Mouse (Mus musculus): ENCODE results near the gene G6pc. TPM values are rescaled to one million over a fixed set of nuclear protein-coding genes. Genes with fewer than 3 reads are reported as not detected.

G6pc gene
- not detected in 2 replicates for polyA plus RNA-seq (2015; fragmentation: Nextera tagmentation; extraction: Ambion mirVana)

DNA sequence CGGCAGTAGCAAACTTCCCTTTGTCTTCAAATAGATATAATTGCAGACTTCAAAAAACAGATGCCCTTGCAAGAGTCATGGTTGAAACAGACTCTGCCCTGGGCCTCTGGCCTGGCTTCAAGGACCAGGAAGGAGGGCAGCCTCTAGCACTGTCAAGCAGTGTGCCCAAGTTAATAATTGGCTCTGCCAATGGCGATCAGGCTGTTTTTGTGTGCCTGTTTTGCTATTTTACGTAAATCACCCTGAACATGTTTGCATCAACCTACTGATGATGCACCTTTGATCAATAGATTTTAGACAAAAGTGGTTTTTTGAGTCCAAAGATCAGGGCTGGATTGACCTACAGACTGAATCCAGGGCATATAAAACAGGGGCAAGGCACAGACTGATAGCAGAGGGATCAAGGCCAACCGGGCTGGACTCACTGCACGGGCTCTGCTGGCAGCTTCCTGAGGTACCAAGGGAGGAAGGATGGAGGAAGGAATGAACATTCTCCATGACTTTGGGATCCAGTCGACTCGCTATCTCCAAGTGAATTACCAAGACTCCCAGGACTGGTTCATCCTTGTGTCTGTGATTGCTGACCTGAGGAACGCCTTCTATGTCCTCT lies at the start of gene G6pc:
Gene G6pc, plus strand, starts transcription at position 236 of the 610 bp plus-strand sequence.

DNA sequence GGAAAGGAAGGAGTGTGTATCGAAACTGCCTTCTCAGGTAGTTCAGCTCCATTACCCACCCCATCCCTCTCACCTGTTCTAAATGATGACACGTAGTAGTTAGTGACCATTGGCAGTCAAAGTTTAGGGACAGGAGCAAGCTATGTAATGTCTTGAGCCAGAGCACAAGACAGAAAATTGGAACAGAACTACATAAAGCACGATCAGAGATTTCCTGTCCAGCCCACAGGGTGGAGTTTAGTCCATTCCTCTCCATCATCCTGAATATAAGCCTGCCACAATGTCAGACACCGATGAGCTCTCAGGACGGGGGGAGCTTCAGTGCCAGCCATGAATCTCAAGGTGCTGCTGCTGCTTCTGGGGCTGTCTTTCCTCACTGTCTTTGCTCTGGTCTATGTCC lies 42.6 kb upstream of the G6pc start, which contains the start of gene Aoc2:
Gene Aoc2, plus strand, starts transcription at position 301 of the 400 bp plus-strand sequence.

DNA sequence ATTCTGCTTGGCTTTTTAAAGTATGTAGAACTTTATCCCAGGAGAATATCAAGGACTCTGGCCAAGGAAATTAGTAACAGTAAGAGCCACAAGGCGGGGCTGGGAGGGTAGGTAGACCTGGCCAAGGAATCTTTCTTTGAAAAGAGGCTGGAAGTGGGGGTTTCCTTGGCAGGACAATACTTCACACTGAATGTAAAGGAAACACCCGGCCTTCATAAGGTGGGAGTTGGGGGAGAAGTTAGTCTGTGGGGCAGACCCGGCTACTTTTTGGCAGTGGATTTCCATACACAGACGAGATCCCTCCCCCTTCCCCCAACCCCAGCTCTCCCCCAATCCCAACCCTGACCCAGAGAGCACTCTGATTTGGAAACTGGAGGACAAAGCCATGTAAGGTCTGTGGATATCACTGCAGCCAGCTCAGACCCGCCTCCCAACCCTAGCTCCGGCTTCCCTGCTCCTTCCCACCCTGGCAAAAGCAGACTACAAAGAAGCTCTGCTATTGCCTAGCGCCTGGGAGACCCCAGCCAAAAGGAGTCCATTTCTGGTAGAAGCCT lies 36.9 kb upstream of the G6pc start, which contains the start of gene Aoc3:
Gene Aoc3, plus strand, starts transcription at position 235 of the 554 bp plus-strand sequence.

DNA sequence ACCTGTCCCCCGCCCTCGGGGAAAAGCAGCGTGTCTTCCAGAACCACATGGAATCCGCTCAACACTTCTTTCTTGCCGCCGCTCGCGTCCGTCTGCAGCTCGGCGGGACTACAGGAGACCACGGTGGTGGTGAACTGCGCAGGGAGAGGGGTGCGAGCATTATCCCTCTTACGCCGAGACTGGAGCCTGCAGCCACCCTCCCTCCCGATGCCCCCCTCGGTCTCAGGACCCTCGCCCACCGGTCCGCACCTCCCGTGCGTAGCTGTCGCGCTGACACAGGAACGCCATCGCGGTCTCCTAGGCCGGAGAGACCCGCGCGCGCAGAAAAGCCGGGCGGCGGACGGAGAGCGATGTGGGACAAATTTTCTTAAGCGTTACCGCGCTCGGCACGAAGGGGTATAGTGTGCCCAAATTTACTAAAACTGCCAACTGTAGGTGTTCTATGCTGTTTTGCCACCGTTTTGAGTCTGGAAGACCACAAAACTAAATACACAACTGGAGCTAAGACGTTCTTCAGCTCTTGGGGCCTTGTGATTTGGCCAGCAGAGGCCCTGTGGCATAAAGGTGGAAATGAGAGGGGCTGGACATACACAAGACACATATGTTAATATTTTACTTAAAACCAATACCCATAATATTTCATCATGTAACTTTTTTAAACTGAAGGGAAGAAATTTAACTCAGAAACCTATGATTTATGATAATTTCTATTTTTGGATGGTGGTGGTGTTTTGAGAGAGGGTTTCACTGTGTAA lies 49.9 kb downstream of the G6pc start, which contains the start of gene Aarsd1:
Gene Aarsd1, minus strand, starts transcription at position 515 of the 755 bp plus-strand sequence.

DNA sequence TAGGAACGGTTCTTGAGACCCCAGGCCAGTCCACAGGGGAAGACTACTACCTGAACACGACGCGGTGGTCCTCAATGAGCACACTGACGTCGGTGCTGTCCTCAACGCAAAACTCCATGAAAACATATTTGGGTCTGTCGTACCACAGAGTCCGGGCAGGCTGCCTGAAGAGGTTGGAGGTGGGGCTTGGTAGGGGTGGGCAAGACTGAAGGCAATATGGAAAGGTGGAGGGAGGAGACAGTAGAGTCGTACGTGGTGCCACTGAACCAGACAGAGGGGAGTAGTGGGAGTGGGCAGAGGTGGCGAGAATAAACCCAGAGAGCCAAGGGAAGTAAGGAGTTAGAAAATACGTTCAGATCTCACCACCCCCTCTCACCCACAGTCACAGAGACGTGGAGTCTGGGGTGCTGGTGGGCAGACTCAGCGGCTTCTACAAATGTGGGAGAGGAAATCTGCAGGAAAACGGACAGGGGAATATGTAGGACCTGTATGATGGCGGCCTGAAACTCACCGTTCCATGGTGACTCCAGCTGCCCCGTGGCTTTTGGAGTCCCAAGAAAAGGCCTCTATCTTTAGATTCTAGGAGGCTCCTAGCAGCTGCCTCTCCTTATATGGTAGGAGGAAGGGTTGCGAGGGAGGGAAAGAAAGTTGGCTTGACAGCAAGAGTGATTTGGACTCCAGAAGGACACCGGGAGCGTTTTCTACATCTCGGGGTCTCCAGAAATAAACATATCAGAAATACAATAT lies 56.9 kb downstream of the G6pc start, which contains the start of gene Gm27029:
Gene Gm27029, minus strand, starts transcription at position 692 of the 747 bp plus-strand sequence.

DNA sequence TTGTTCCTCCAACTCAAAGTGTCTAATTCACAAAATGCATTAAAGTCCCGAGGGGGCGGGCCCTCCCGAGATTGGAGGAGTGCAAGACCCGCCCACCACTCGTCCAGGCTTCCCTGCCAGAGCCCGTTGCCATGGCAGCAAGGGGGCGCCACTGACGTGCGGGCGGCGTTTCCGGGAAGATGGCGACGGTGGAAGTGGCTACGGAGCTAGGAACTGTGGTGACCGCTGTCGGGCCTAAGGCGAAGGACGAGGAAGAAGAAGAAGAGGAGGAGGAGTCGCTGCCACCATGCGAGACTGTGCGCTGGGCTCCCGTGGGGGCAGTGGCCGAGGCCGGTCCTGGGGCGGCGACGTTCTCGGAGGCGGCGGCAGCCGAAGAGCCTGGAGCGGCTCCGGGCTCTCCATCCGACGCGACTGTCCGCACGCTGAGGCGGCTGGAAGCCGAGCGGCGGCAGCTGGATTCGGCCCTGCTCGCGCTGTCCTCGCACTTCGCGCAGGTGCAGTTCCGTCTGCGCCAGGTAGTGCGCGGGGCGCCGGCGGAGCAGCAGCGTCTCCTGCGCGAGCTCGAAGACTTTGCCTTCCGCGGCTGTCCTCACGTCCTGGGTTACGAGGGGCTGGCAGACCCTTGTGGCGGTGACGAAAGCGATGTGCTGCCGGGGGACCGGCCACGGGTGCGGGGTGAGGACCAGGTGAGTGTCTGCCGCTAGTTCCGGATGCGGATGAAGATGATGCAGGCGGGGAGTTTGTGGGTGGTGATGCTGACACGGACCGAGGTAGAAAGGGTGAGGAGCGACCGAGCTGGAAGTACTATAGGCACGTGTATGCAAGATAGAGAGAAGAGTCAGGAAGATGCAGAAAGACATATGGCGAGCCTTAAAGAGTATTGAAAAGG lies 57.8 kb downstream of the G6pc start, which contains the start of the genes Rundc1 and Ptges3l:
Gene Rundc1, plus strand, starts transcription at position 161 of the 889 bp plus-strand sequence.
Gene Ptges3l, minus strand, starts transcription at position 409 of the 889 bp plus-strand sequence.

Small RNAs within 50 kb of the gene (microRNA-seq; reads per million reads assigned to microRNA genes)
- gene Gm25593 (not detected), gene Mir6929 (not detected)

Other genes with a start within 250 kb of the G6pc start
- 21.0 and 22.1 TPM in 2 replicates for gene Retreg3, start 247.7 kb upstream of the G6pc start, polyA plus RNA-seq (2015; fragmentation: Nextera tagmentation; extraction: Ambion mirVana)
- gene Tubg1, start 247.6 kb upstream of the G6pc start, polyA plus RNA-seq (2015; fragmentation: Nextera tagmentation; extraction: Ambion mirVana), result 61.3 and 65.4 TPM in 2 replicates
- 62.5 and 67.4 TPM in 2 replicates for gene Tubg2, start 211.7 kb upstream of the G6pc start, polyA plus RNA-seq (2015; fragmentation: Nextera tagmentation; extraction: Ambion mirVana)
- 13.6 and 14.3 TPM in 2 replicates for gene Cntnap1, start 197.0 kb upstream of the G6pc start, polyA plus RNA-seq (2015; fragmentation: Nextera tagmentation; extraction: Ambion mirVana)
- gene Plekhh3, start 196.2 kb upstream of the G6pc start, polyA plus RNA-seq (2015; fragmentation: Nextera tagmentation; extraction: Ambion mirVana), result 7.9 and 10.5 TPM in 2 replicates
- 0.56 and 1.0 TPM in 2 replicates for gene Ccr10, start 192.1 kb upstream of the G6pc start, polyA plus RNA-seq (2015; fragmentation: Nextera tagmentation; extraction: Ambion mirVana)
- gene Ezh1, start 141.1 kb upstream of the G6pc start, polyA plus RNA-seq (2015; fragmentation: Nextera tagmentation; extraction: Ambion mirVana), result 21.5 and 25.4 TPM in 2 replicates
- gene Ramp2, start 121.5 kb upstream of the G6pc start, polyA plus RNA-seq (2015; fragmentation: Nextera tagmentation; extraction: Ambion mirVana), result 143 and 155 TPM in 2 replicates
- 129 and 133 TPM in 2 replicates for gene Vps25, start 113.9 kb upstream of the G6pc start, polyA plus RNA-seq (2015; fragmentation: Nextera tagmentation; extraction: Ambion mirVana)
- gene Wnk4, start 107.0 kb upstream of the G6pc start, polyA plus RNA-seq (2015; fragmentation: Nextera tagmentation; extraction: Ambion mirVana), result 5.9 and 6.4 TPM in 2 replicates
- 0.48 and 1.0 TPM in 2 replicates for gene Cntd1, start 88.5 kb upstream of the G6pc start, polyA plus RNA-seq (2015; fragmentation: Nextera tagmentation; extraction: Ambion mirVana)
- 229 and 252 TPM in 2 replicates for gene Coa3, start 88.4 kb upstream of the G6pc start, polyA plus RNA-seq (2015; fragmentation: Nextera tagmentation; extraction: Ambion mirVana)
- 131 and 140 TPM in 2 replicates for gene Becn1, start 65.3 kb upstream of the G6pc start, polyA plus RNA-seq (2015; fragmentation: Nextera tagmentation; extraction: Ambion mirVana)
- 80.5 and 81.0 TPM in 2 replicates for gene Psme3, start 51.3 kb upstream of the G6pc start, polyA plus RNA-seq (2015; fragmentation: Nextera tagmentation; extraction: Ambion mirVana)
- gene Aoc2, start 42.5 kb upstream of the G6pc start, polyA plus RNA-seq (2015; fragmentation: Nextera tagmentation; extraction: Ambion mirVana), result 0.46 and 0.64 TPM in 2 replicates
- gene Aoc3, start 37.0 kb upstream of the G6pc start, polyA plus RNA-seq (2015; fragmentation: Nextera tagmentation; extraction: Ambion mirVana), result 0.18 and 0.34 TPM in 2 replicates
- gene Aarsd1, start 50.1 kb downstream of the G6pc start, polyA plus RNA-seq (2015; fragmentation: Nextera tagmentation; extraction: Ambion mirVana), result 84.4 and 90.0 TPM in 2 replicates
- 5.1 and 6.6 TPM in 2 replicates for gene Gm27029, start 57.2 kb downstream of the G6pc start, polyA plus RNA-seq (2015; fragmentation: Nextera tagmentation; extraction: Ambion mirVana)
- 22.4 and 24.5 TPM in 2 replicates for gene Rundc1, start 57.5 kb downstream of the G6pc start, polyA plus RNA-seq (2015; fragmentation: Nextera tagmentation; extraction: Ambion mirVana)
- gene Ptges3l, start 57.8 kb downstream of the G6pc start, polyA plus RNA-seq (2015; fragmentation: Nextera tagmentation; extraction: Ambion mirVana), result 4.1 and 4.5 TPM in 2 replicates
- gene Rpl27, start 74.7 kb downstream of the G6pc start, polyA plus RNA-seq (2015; fragmentation: Nextera tagmentation; extraction: Ambion mirVana), result 246 and 275 TPM in 2 replicates
- 6.7 and 8.5 TPM in 2 replicates for gene Ifi35, start 80.8 kb downstream of the G6pc start, polyA plus RNA-seq (2015; fragmentation: Nextera tagmentation; extraction: Ambion mirVana)
- gene Rnd2, start 97.4 kb downstream of the G6pc start, polyA plus RNA-seq (2015; fragmentation: Nextera tagmentation; extraction: Ambion mirVana), result 163 and 168 TPM in 2 replicates
- gene Vat1, start 98.7 kb downstream of the G6pc start, polyA plus RNA-seq (2015; fragmentation: Nextera tagmentation; extraction: Ambion mirVana), result 103 and 115 TPM in 2 replicates
- gene Brca1, start 184.4 kb downstream of the G6pc start, polyA plus RNA-seq (2015; fragmentation: Nextera tagmentation; extraction: Ambion mirVana), result 1.8 and 1.9 TPM in 2 replicates
- gene Nbr1, start 184.6 kb downstream of the G6pc start, polyA plus RNA-seq (2015; fragmentation: Nextera tagmentation; extraction: Ambion mirVana), result 47.0 TPM in 2 replicates
- 5.8 and 7.7 TPM in 2 replicates for gene Tmem106a, start 214.7 kb downstream of the G6pc start, polyA plus RNA-seq (2015; fragmentation: Nextera tagmentation; extraction: Ambion mirVana)
- not detected in 2 replicates for gene Gm11634, start 231.7 kb downstream of the G6pc start, polyA plus RNA-seq (2015; fragmentation: Nextera tagmentation; extraction: Ambion mirVana)